Mouse (Mus musculus): ENCODE data around the gene Apol7e.
"Not testable (repeated sequence)": the region's sequence is repeated elsewhere in the genome, so short reads cannot be mapped to it uniquely, and the experiment has no call there.

The Apol7e gene

GRCm38 (mm10) chr15:77698656-77699055 is at the start of gene Apol7e:
TSS of gene Apol7e (plus strand) at chr15:77698857.
- in situ Hi-C loops (cut with MseI, MboI): not testable (repeated sequence)

DNA sequence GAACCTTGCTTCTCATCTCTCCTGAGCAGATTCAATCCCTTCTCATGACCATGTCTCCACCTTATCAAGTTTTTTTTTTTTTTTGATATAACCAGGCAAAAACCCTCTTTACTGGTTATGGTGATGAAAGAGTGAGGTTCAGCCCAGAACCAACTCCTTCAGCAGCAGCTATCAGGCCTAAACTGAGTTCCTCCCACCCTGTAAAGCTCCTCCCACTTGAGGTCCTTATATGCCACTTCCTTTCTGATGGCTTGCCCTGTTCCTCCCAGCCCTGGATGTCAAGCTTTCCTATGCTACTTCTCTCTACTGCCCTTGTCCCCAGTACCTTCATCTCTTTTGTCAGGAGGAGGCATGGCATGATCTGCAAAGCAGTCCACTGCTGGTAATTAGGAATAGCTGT is 47.5 kb upstream of the Apol7e start:
- in situ Hi-C loops (cut with MseI, MboI): not testable (repeated sequence)

DNA sequence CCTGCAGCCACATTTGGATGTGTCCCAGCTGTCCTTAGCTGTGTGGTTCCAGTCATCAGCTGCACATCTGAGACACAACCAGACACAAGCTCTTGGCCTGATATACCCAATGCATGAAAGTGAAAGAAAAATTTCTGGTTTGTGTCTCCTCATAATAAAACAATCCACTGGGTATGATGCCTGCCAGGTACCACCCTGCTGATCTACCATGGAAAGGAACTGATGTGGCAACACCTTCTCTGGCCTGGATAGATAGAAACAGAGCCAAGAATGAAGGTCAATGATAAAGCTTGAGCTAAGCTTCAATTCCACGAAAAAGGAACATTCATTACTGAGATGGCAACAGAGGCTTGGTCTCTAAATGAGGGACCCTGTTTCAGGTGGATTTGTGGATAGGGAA is 38.9 kb upstream of the Apol7e start:
- in situ Hi-C loops (cut with MseI, MboI): not testable (repeated sequence)

DNA sequence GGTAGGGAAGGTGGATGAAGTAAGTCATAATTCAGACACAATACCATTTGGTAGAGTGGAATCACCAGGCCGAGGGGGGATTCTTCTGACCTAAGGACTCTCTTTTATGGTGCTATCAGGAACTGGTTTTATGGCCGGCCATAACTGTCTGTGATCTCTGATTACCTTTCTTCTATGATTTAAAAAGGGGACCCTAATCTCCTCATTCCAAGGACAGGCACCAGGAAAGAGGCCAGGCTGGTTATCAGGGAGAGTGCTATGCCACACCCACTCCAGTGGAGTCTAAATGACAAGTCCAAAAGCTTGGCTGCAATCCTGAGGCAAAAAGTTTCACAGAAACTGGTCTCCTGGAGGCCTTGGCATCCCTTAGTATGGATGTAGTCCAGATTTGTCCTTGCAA is 36.8 kb upstream of the Apol7e start:
- in situ Hi-C loops (cut with MseI, MboI): not testable (repeated sequence)

GRCm38 (mm10) chr15:77674081-77674480 is 24.6 kb upstream of the Apol7e start:
- in situ Hi-C loops (cut with MseI, MboI): not testable (repeated sequence)

DNA sequence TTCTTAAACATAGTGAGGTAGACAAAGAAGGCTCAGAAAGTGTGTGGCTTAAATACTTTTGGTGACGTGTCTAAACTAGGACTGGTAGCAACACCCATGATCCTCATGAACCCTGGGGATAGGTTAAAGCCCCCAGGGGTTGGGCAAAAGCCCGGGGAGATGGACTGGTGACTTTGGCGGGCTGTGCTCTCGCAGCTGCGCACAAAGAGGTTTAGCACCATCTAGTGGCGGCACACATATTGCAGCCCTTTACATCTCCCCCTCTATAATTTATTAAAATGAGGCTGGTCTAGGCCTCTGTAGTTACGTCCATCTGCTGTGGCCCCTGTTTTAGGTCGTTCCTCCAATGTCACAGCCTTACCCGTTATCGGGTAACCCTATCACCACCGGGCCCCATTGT is 14.7 kb upstream of the Apol7e start:
- in situ Hi-C loops (cut with MseI, MboI): not testable (repeated sequence)

DNA sequence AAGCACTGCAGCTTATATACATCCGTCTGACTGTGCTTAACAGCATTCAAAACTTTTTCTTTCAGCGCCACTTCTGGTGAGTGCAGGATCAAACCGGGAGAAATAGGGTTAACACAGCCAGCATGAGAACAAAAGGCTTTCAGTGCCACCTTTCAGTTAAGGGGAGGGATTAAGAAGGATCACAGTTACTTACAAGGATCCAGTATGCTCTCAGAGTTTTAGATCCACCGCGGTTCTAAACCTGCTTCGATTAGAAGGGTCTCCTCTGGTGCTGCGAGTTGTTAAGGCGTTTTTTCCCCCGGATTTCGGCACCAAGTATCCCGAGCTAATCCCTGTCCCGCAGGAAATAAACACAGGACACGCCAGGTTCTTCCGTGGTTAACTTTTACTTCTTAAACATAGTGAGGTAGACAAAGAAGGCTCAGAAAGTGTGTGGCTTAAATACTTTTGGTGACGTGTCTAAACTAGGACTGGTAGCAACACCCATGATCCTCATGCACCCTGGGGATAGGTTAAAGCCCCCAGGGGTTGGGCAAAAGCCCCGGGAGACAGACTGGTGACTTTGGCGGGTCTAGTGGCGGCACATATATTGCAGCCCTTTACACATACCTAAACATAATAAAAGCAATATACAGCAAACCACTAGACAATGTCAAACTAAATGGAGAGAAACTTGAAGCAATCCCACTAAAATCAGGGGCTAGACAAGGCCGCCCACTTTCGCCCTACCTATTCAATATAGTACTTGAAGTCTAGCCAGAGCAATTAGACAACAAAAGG is 6.9 kb upstream of the Apol7e start:
- in situ Hi-C loops (cut with MseI, MboI): not testable (repeated sequence)

GRCm38 (mm10) chr15:77694687-77695295 is 3.9 kb upstream of the Apol7e start:
- in situ Hi-C loops (cut with MseI, MboI): not testable (repeated sequence)

GRCm38 (mm10) chr15:77705306-77705705 is 6.6 kb downstream of the Apol7e start:
- in situ Hi-C loops (cut with MseI, MboI): not testable (repeated sequence)

GRCm38 (mm10) chr15:77708936-77709335 is 10.3 kb downstream of the Apol7e start:
- in situ Hi-C loops (cut with MseI, MboI): not testable (repeated sequence)

- in situ Hi-C loops (cut with MseI, MboI): not testable (repeated sequence)
Measured at GRCm38 (mm10) chr15:77718240-77718639, 19.6 kb downstream of the Apol7e start.

GRCm38 (mm10) chr15:77721509-77721908 is 22.9 kb downstream of the Apol7e start:
- in situ Hi-C loops (cut with MseI, MboI): not testable (repeated sequence)

- in situ Hi-C loops (cut with MseI, MboI): not testable (repeated sequence)
Measured at GRCm38 (mm10) chr15:77724208-77724911, 25.7 kb downstream of the Apol7e start.

DNA sequence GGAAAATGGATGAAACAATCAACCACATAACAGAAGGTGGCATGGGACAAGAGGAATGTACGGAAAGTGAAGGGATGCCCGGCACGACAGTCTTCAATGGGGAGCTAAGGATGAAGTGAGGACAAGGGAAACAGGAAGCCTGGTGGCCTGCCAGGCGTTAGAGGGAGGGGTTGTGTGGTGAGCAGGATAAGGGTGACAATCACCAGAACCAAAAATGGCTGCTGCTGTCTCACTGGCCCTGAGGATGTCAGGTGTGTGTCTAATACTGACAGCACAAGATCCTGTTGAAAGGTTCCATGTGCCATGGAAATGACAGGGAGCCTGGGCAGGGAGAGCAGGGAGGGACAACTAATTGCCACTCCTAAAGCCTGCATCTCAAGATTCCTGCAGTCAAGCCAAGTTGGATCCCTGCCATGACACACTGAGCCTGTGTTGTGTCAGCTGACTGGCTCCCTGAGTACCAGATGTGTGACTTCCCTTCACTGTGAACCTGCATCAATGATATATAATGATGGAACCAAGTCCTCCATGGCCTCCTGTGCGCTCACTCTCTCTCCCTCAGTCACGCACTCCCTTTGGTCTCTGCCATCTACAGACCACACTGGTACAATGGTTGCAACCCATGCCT is 26.9 kb downstream of the Apol7e start:
- in situ Hi-C loops (cut with MseI, MboI): not testable (repeated sequence)

DNA sequence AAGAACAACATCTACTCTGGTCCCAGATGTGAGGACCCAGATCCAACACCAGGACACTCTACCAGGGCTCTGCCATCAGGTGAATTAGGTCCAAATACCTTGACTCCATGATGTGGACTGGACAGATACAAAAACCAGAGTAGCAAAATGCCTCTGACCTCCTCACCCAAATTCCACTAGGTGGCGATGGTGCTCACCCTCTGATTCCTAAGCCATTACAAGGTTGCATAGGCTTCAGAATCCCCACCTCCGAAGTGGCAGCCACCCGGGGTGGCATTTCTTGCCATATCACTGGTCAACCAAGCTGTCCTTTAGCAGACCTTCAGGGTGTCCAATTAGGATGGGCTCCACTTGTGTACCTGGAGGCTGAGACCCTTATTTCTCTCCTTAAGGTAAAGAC is 28.5 kb downstream of the Apol7e start:
- in situ Hi-C loops (cut with MseI, MboI): not testable (repeated sequence)

DNA sequence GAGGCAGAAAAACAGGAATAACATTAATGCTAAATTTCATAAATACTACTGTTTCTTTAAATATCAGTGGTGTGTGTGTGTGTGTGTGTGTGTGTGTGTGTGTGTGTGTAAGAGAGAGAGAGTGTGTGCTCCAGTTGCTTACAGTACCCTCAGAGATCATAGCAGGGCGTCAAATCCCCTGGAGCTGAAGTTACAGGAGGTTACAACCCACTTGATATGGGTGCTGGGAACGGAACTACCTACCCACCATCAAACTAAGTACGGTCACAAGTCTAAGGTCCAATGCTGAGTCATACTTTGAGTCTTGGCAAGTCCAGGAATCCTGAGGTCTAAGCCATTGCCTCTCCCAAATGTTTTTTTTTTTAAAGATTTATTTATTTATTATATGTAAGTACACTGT is 29.1 kb downstream of the Apol7e start:
- in situ Hi-C loops (cut with MseI, MboI): not testable (repeated sequence)

- in situ Hi-C loops (cut with MseI, MboI): not testable (repeated sequence)
Measured at GRCm38 (mm10) chr15:77728739-77729138, 30.1 kb downstream of the Apol7e start, which contains the start of gene Apol9b. TSS of gene Apol9b (plus strand) at chr15:77729039.

GRCm38 (mm10) chr15:77731605-77732004 is 32.9 kb downstream of the Apol7e start:
- in situ Hi-C loops (cut with MseI, MboI): loop anchor here in 1 of 2 experiments (5.0 kb wide), 1 partner anchor 324 kb away; no protein-coding TSS in a partner anchor

- in situ Hi-C loops (cut with MseI, MboI): loop anchor here in 1 of 2 experiments (5.0 kb wide), 1 partner anchor 326 kb away; no protein-coding TSS in a partner anchor
Measured at GRCm38 (mm10) chr15:77732851-77733250, 34.2 kb downstream of the Apol7e start.

GRCm38 (mm10) chr15:77733380-77733779 is 34.7 kb downstream of the Apol7e start:
- in situ Hi-C loops (cut with MseI, MboI): loop anchor here in 1 of 2 experiments (5.0 kb wide), 1 partner anchor 326 kb away; no protein-coding TSS in a partner anchor

DNA sequence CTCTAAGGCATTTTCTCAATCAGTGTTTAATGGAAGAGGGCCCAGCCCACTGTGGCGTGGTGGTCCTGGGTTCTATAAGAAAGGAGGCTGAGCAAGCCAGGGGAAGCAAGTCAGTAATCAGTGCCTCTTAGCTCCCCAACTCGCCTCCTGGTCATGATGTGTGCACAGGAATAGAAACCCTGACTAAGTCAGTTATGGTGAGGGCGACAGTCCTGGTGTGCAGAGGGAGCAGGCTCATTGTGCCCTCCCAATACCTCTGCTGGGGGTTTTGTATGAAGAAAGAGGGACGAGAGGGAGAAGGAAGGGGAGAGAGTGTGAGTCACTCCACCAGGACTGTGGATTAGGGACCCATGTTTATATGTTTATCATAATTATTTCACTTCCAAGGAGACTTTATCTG is 35.2 kb downstream of the Apol7e start:
- in situ Hi-C loops (cut with MseI, MboI): loop anchor here in 1 of 2 experiments (5.0 kb wide), 1 partner anchor 327 kb away; no protein-coding TSS in a partner anchor
